Mouse (Mus musculus): ENCODE results near the gene Smg6.

- no peak for TF ChIP-seq POLR2A (IDR thresholded peaks at IDR 0.05; ENCODE audit: borderline replicate concordance, extremely low read depth, low read depth, low read length)
- no peak for TF ChIP-seq CTCF (IDR thresholded peaks at IDR 0.05; ENCODE audit: insufficient read depth, low read length)
Observed at GRCm38 (mm10) chr11:75204472-75204871, 278.8 kb downstream of the Smg6 start.

Measured in lung, adult 2 months (tissue).